Mouse (Mus musculus) neural tube, embryonic 11.5 days (tissue): ENCODE data around the gene Mfap4. TPM values are rescaled to one million over a fixed set of nuclear protein-coding genes. Genes with fewer than 3 reads are reported as not detected.

Experiments
- ATAC-seq: fragments of 200-750 bp; cut with Nextera tagmentation; 2 replicates; pipeline ENCODE4 v1.8.0; 2017; ENCODE audit warnings: moderate number of reproducible peaks, mild to moderate bottlenecking, moderate TSS enrichment, moderate library complexity; ENCODE audit not compliant: insufficient read depth, low FRiP score, low TSS enrichment
- DNase-seq: peaks from one replicate; pipeline ENCODE4 v3.0.0-alpha.2; 2015; ENCODE audit warnings: low spot score
- H3K27ac ChIP-seq: fragments of 300-500 bp; sonication (generic); 2 replicates; pipeline ENCODE4 v1.5.1; 2014; ENCODE audit warnings: low read depth, mild to moderate bottlenecking, low read length
- H3K27me3 ChIP-seq: fragments of 300-500 bp; sonication (generic); 2 replicates; pipeline ENCODE4 v1.6.1; 2014; ENCODE audit warnings: mild to moderate bottlenecking, low read length, mixed read lengths; ENCODE audit not compliant: control insufficient read depth, insufficient read depth
- H3K36me3 ChIP-seq: fragments of 300-500 bp; sonication (generic); 2 replicates; pipeline ENCODE4 v1.6.1; 2014; ENCODE audit warnings: mild to moderate bottlenecking, low read length, moderate library complexity, mixed read lengths; ENCODE audit not compliant: control insufficient read depth, insufficient read depth
- H3K4me1 ChIP-seq: fragments of 300-500 bp; sonication (generic); 2 replicates; pipeline ENCODE4 v1.6.1; 2014; ENCODE audit warnings: low read length, mixed read lengths; ENCODE audit not compliant: control insufficient read depth, insufficient read depth
- H3K4me2 ChIP-seq: fragments of 300-500 bp; sonication (generic); 2 replicates; pipeline ENCODE4 v1.6.1; 2014; ENCODE audit warnings: low read depth, mild to moderate bottlenecking, moderate library complexity
- H3K4me3 ChIP-seq: fragments of 300-500 bp; sonication (generic); 2 replicates; pipeline ENCODE4 v1.5.1; 2014; ENCODE audit warnings: low read depth, low read length
- H3K9ac ChIP-seq: fragments of 300-500 bp; sonication (generic); 2 replicates; pipeline ENCODE4 v1.6.1; 2014; ENCODE audit warnings: mild to moderate bottlenecking, low read length
- H3K9me3 ChIP-seq: fragments of 300-500 bp; sonication (generic); 2 replicates; pipeline ENCODE4 v1.6.1; 2016; ENCODE audit warnings: low read length; ENCODE audit not compliant: control insufficient read depth
- WGBS: fragments of 180-500 bp; shearing (Covaris S2); extraction: QIAGEN DNeasy Blood & Tissue Kit; methylation state at CpG from one replicate; pipeline ENCODE4 v1.1.7; 2014; 5-methylcytosine and 5-hydroxymethylcytosine counted together
- polyA plus RNA-seq: library from polyadenylated mRNA; unstranded; fragments of >200 nt; fragmentation: Nextera tagmentation; extraction: Ambion mirVana; gene quantifications from 2 replicates; pipeline ENCODE4 v1.2.1, GENCODE M21; 2014

Gene Mfap4
- polyA plus RNA-seq, 1 experiment from 2014 or later: 119 TPM

DNA sequence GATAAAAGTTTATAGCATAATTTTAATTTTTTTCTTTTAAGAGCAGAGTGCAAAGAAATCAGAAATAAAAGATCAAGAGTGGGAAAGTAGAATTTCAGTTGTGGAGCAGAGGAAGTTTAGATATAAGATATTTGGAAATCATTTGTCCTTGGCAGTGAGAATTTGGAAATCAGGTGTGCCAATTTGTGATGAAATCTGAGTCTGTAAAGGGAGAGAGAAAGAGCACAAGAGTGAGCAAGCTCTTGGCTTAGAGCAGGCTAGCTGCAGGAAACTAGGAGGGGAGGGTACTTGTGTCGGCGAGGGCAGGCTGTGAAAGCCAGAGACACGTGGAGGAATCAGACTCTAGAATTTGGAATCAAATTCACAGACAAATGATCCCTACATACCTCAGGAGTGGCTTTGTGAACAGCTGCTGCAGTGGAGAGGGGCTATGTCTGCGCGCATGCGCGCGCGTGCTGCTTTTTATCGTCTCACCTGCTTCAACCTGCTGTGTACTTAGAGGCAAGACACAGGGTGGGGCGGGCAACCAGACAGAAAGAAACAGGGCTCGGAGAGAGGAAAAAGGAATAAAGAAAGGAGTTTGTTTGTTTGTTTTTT, 8.3 kb upstream of the Mfap4 start:
- ATAC-seq (no peak), DNase-seq (no peak)
- no peak overlapping the region for H3K4me2 ChIP-seq
- no peaks in the 10 kb centered on the region for H3K4me1 ChIP-seq
- no peaks in the 10 kb centered on the region for H3K9me3 ChIP-seq
- no peaks in the 10 kb centered on the region for H3K36me3 ChIP-seq
- 48% methylated on average over 12 of the region's 12 CpGs for WGBS
- H3K4me3 ChIP-seq: no peak overlapping the region
- H3K9ac ChIP-seq: no peak overlapping the region
- H3K27ac ChIP-seq: no peak overlapping the region
- H3K27me3 ChIP-seq: no peaks in the 10 kb centered on the region

DNA sequence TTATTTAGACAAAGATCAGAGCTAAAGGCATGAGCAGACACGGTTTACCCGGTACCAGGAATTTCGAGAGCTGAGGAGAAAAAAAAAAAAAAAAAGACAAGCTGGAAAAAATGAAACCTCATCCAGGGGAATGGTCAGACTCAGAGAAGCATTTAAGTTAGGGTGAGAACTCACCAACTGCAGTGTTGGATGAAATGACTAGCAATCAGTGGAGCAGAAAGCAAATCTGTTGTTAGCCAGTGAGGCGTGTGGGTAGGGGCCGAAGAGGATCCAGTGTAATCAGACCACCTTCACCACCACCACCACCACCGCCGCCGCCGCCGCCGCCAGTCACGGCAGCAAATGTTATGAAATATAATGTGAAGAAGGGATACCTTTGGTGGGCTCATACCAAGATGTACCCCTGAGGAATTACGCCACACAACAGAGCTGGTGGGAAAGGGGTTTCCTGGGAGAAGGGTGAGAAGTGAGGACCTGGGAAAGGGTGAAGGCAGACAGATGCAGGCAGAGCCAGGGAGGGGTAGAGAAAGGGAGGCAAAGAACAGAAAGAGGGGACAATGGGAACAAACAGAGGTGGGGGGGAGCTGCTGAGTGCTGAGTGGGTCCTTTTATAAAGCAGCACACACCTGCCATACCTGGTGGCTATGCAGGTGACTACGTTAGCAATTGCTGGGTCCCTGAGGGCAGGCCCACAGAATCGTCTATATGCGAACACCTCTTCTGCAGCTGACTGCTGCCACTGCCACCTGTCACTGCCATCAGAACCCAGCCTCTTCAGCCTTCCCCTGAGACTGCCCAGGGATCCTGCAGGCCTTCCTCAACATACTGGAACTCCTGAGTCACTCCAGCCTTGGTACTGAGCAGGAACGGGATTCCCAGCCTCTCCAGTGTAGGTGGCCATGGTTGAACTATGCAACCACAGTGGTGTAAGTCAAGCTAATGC, 7.4 kb upstream of the Mfap4 start:
- Histone ChIP-seq H3K36me3 (no peaks in the 10 kb centered on the region), H3K4me1 (no peaks in the 10 kb centered on the region), H3K9ac (no peak overlapping the region; the same call in 1 of the 2 replicates), H3K27me3 (no peaks in the 10 kb centered on the region), H3K27ac (no peak overlapping the region), H3K9me3 (no peaks in the 10 kb centered on the region), H3K4me3 (no peak overlapping the region), H3K4me2 (no peak overlapping the region)
- DNase-seq (no peak), ATAC-seq (no peak)
- WGBS: 63% methylated on average over 17 of the region's 17 CpGs

DNA sequence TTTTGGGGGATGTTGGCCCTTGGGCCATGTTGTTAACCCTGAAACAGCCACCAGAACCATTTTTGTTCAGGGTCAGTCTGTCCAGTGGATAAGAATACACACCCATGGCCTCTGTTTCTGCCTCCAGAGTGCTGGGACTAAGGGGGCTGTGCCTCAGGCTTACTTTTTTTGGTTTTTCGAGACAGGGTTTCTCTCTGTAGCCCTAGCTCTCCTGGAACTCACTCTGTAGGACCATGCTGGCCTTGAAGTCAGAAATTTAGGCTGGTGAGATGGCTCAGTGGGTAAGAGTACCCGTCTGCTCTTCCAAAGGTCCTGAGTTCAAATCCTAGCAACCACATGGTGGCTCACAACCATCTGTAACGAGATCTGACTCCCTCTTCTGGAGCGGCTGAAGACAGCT, 6.4 kb upstream of the Mfap4 start:
- Histone ChIP-seq H3K9me3 (no peaks in the 10 kb centered on the region), H3K4me3 (no peak overlapping the region), H3K27me3 (no peaks in the 10 kb centered on the region), H3K36me3 (no peaks in the 10 kb centered on the region), H3K27ac (no peak overlapping the region), H3K4me2 (no peak overlapping the region), H3K9ac (no peak overlapping the region), H3K4me1 (no peaks in the 10 kb centered on the region)
- DNase-seq: no peak
- WGBS: 89% methylated on average over 4 of the region's 4 CpGs
- no peak for ATAC-seq

DNA sequence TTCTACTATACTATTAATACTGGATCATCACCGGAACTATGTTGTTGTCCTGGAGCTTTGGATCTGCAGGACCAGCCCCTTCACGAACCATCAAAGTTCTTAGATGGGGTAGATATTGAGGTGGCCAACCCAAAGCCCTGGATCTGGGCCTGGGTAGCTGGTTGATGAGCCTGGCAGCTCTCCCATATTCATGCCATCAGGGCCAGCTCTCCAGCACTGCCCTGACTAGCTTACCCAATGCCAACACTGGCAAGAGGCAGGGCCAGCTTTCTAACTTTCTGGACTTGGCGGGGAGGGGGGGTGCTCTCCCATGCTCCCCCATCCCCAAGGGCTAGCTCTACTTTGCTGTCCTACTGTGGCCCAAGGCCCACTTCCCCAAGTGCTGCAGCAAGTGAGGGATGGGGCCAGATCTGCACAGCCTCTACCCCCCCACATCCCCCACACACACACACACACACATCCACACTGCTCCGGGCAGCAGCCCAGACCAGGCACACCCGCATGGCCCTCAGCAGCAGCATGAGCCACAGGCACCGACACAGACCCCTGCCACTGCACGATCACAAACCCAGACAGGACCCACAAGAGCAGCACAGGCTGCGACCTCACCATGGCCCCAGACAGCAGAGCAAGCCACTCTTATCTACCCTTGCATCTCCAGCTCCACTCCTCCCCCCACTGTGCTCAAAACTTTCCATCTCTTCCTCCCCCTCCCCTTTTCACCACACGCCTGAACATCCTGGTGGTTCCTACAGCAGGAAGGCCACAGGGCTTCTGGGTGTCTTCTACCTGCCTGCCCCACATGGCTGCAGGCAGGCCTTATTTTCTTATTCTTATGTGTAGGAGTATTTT, 3.8 kb upstream of the Mfap4 start:
- Histone ChIP-seq H3K4me2 (no peak overlapping the region), H3K27me3 (no peaks in the 10 kb centered on the region), H3K4me1 (peaks cover 12% of the 10 kb centered on the region), H3K4me3 (no peak overlapping the region), H3K9me3 (no peaks in the 10 kb centered on the region), H3K27ac (no peak overlapping the region), H3K9ac (no peak overlapping the region), H3K36me3 (no peaks in the 10 kb centered on the region)
- no peak for ATAC-seq
- 78% methylated on average over 9 of the region's 9 CpGs for WGBS
- DNase-seq: no peak

DNA sequence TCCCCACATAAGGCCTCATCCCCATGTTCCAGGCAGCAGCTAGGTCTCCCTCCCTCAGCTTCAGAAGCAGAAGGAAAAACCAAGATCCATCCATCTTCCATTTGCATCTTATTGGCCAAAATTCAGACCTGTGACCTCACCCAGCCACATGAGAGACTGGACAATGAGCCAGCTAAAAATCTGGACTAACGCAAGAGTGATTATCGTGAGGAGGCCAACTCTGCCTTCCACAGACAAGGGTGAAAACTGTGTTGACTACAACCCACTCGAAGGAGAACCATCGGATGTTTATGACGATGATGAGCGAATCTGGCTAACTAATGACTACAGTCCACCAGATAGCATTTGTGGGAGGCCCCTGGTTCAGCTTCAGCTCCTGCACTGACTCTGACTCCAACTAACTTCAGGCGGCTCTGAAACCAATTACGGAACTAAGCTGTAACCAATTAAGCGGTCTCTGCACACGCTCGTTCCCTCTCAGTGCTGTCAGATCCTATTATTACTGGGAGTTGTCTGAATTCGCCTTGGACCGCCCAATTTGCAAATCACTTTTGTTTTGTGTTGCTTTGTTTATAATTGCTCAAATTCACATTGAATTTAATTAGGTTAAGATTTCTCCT, 1.9 kb upstream of the Mfap4 start:
- Histone ChIP-seq H3K4me1 (peaks cover 16% of the 10 kb centered on the region), H3K9ac (no peak overlapping the region), H3K4me2 (no peak overlapping the region), H3K27ac (no peak overlapping the region; the same call in 1 of the 2 replicates), H3K9me3 (no peaks in the 10 kb centered on the region), H3K4me3 (no peak overlapping the region), H3K27me3 (no peaks in the 10 kb centered on the region), H3K36me3 (no peaks in the 10 kb centered on the region)
- WGBS: 80% methylated on average over 13 of the region's 13 CpGs
- DNase-seq (no peak), ATAC-seq (no peak)

DNA sequence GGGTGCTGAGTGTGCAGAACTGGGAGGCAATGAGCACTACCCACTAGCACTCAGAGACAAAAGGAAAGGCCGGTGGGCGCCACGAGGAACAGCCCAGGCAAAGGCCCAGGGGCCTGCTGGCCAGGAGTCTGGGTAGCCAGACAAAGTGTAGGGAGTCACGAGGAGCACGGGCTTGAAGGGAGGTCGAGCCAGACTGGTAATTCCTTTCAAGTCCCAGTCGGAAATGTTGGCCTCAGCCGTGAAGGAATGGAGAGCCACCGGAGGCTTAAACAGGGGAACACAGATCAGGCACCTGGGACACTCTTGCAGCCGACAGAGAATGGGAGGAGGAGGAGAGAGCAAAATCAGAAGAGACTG, 997 bp upstream of the Mfap4 start:
- Histone ChIP-seq H3K4me1 (peaks cover 16% of the 10 kb centered on the region), H3K27ac (peak overlapping the region; percentile 97), H3K4me3 (no peak overlapping the region), H3K36me3 (peaks cover 5% of the 10 kb centered on the region), H3K9me3 (no peaks in the 10 kb centered on the region), H3K4me2 (peak overlapping the region; percentile 41; the same call in 1 of the 2 replicates), H3K27me3 (no peaks in the 10 kb centered on the region), H3K9ac (peak overlapping the region; percentile 59)
- WGBS: 12% methylated on average over 10 of the region's 10 CpGs
- ATAC-seq (peak; percentile 24; the same call in 1 of the 2 replicates), DNase-seq (no peak)

DNA sequence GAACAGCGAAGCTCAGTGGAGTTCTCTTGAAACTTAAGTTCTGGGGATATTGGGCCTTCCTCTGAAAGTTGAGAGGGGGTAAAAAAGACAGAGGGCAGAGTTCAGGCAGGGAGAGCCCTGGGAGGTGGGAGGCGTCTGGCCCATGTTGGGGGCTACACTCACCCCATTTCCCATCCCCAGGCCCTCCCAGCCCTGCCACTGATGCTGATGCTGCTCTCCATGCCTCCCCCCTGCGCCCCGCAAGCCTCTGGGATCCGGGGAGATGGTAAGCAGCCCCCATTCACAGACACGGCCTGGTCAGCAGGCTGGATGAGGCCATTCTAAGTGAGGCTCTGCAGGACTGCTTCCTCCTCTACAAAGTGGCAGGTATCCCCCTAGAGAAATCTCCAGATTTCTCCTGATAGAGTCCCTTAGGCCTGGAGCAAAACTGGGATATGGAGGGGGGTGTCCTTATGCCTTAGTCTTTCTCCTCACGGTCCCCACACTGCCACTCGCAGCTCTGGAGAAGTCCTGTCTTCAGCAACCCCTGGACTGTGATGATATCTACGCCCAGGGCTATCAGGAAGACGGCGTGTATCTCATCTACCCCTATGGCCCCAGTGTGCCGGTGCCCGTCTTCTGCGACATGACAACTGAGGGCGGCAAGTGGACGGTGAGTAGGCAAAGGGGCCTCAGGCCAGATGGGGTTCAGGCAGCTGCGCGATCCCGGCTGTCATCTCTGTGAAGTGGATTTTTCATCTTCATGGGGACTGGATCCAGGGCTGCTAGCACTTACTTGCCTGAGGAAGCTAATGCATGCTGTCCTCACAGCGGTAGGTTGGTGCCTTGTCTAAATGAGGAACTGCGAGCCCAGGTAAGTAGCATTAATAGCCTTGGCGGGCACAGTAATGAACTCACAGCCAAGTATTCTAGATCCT, 568 bp downstream of the Mfap4 start:
- H3K36me3 ChIP-seq: peaks cover 18% of the 10 kb centered on the region
- peak overlapping the region; percentile 97 for H3K27ac ChIP-seq
- peak overlapping the region; percentile 24 for H3K4me3 ChIP-seq
- 59% methylated on average over 22 of the region's 22 CpGs for WGBS
- no peaks in the 10 kb centered on the region for H3K9me3 ChIP-seq
- H3K9ac ChIP-seq: peak overlapping the region; percentile 39
- H3K4me2 ChIP-seq: peak overlapping the region; percentile 41
- DNase-seq: no peak
- no peak for ATAC-seq
- H3K4me1 ChIP-seq: peaks cover 16% of the 10 kb centered on the region
- H3K27me3 ChIP-seq: no peaks in the 10 kb centered on the region
